Comparison of ENCODE assay signal across 18 mouse cellular contexts in the genomic region with DNA sequence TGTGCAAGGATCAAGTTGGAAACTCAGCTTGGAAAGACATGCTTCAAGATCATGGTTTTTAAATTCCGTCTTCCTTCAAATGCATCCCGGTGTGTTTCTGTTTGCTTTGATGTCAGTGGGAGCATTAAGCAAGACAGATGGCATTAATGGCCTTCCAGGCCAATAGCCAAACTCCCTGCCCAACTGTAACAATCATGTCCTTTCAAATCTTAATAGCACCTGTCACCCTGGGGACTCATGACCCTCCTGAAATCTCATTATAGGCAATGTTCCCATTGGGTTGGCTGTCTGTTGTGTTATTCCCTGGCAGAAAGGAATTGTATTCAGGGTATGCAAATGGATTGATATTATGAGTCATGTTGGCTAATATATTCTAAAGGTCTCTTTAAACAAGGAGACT. TPM values are rescaled to one million over a fixed set of nuclear protein-coding genes. Genes with fewer than 3 reads are reported as not detected.
A peak's percentile ranks its signal among the peaks of the same experiment; 100 is the strongest.
DNase-seq lines count a peak whose midpoint lies in the region; ATAC-seq and TF ChIP-seq lines count a peak whose summit lies in the region.
"Had no signal": no experiment of that assay in that cellular context is flagged by ENCODE, and none has a peak within 500 bp of the region (broad histone marks: within the 10 kb centered on the region; RNA-seq: fewer than 3 reads in every experiment).

No protein-coding gene starts in this region.

- TF ChIP-seq EP300 in stomach, postnatal 0 days (optimal IDR thresholded peaks at IDR 0.05), result no peak

- DNase-seq in hindbrain, embryonic 11.5 days (ENCODE audit: low spot score), result peak; percentile 8
- no peak for DNase-seq in hindbrain, embryonic 14.5 days (ENCODE audit: low spot score)
- DNase-seq in cerebellum, adult 11 months, result peak; percentile 8
- peak; percentile 38 to 55 for DNase-seq in cerebellum, postnatal 25 days
- no peak for DNase-seq in urinary bladder, postnatal 36 days (ENCODE audit: low spot score in 2 of 2)
- DNase-seq in spleen, adult 12 weeks (ENCODE audit: low spot score), result no peak
- no peak for DNase-seq in stomach, postnatal 0 days (ENCODE audit: low spot score)
- DNase-seq: B cell, adult 2 months; forebrain, postnatal 0 days; gastrocnemius, postnatal 10 days; heart, postnatal 4 days; kidney, adult 2 months; kidney, postnatal 36 days; liver, embryonic 13.5 days; right cerebral cortex, postnatal 25 days; thymus, postnatal 4 days had no signal

- WGBS in hindbrain, embryonic 11.5 days, result 65% methylated on average over 2 of the region's 2 CpGs
- WGBS in hindbrain, embryonic 14.5 days, result 29% methylated on average over 2 of the region's 2 CpGs
- WGBS in neural tube, embryonic 14.5 days, result 13% methylated on average over 2 of the region's 2 CpGs
- 49% methylated on average over 2 of the region's 2 CpGs for WGBS in stomach, postnatal 0 days

- H3K9ac ChIP-seq in hindbrain, embryonic 11.5 days (ENCODE audit: low read depth, low read length), result no peak overlapping the region
- H3K9ac ChIP-seq in hindbrain, embryonic 14.5 days, result no peak overlapping the region
- H3K9ac ChIP-seq in neural tube, embryonic 14.5 days (replicated peaks; ENCODE audit: low read depth, low read length), result no peak overlapping the region
- no peak overlapping the region for H3K9ac ChIP-seq in stomach, postnatal 0 days (ENCODE audit: low read length)
- H3K9ac ChIP-seq: forebrain, postnatal 0 days; liver, embryonic 13.5 days had no signal

- no peak overlapping the region for H3K4me2 ChIP-seq in hindbrain, embryonic 11.5 days (replicated peaks; ENCODE audit: low read depth, low read length)
- H3K4me2 ChIP-seq in hindbrain, embryonic 14.5 days (replicated peaks), result no peak overlapping the region
- no peak overlapping the region for H3K4me2 ChIP-seq in neural tube, embryonic 14.5 days (ENCODE audit: low read depth, low read length)
- H3K4me2 ChIP-seq in stomach, postnatal 0 days (replicated peaks; ENCODE audit: low read depth), result no peak overlapping the region
- H3K4me2 ChIP-seq: liver, embryonic 13.5 days had no signal

- H3K4me1 ChIP-seq in hindbrain, embryonic 11.5 days (replicated peaks; ENCODE audit: control insufficient read depth, insufficient read depth, low read length), result no peaks in the 10 kb centered on the region
- H3K4me1 ChIP-seq in hindbrain, embryonic 14.5 days (replicated peaks; ENCODE audit: control insufficient read depth, insufficient read depth, low read length), result 0 out of 2 replicates have a peak, but pooled peaks cover 4% of the 10 kb centered on the region
- 0 out of 2 replicates have a peak, but pooled peaks cover 2% of the 10 kb centered on the region for H3K4me1 ChIP-seq in neural tube, embryonic 14.5 days (ENCODE audit: control insufficient read depth, insufficient read depth, low read length)
- no peaks in the 10 kb centered on the region for H3K4me1 ChIP-seq in stomach, postnatal 0 days (replicated peaks; ENCODE audit: control insufficient read depth, insufficient read depth)
- H3K4me1 ChIP-seq: limb, embryonic 10.5 days; liver, embryonic 13.5 days had no signal

- ATAC-seq in hindbrain, embryonic 11.5 days (ENCODE audit: low FRiP score), result no peak
- ATAC-seq in hindbrain, embryonic 14.5 days (ENCODE audit: low FRiP score), result no peak
- peak; percentile 70 for ATAC-seq in neural tube, embryonic 14.5 days (ENCODE audit: low read depth)
- ATAC-seq in stomach, postnatal 0 days (ENCODE audit: low FRiP score, low TSS enrichment), result no peak
- ATAC-seq: forebrain, postnatal 0 days had no signal

- no peak overlapping the region for H3K4me3 ChIP-seq in hindbrain, embryonic 11.5 days (ENCODE audit: low read depth, low read length)
- H3K4me3 ChIP-seq in hindbrain, embryonic 14.5 days (replicated peaks; ENCODE audit: low read length), result no peak overlapping the region
- H3K4me3 ChIP-seq in neural tube, embryonic 14.5 days (ENCODE audit: low read depth, low read length), result no peak overlapping the region
- H3K4me3 ChIP-seq in stomach, postnatal 0 days (ENCODE audit: low read depth, low read length), result no peak overlapping the region
- H3K4me3 ChIP-seq: limb, embryonic 10.5 days; liver, embryonic 13.5 days had no signal

- no peak overlapping the region for H3K27ac ChIP-seq in hindbrain, embryonic 11.5 days (ENCODE audit: low read depth, low read length)
- no peak overlapping the region for H3K27ac ChIP-seq in hindbrain, embryonic 14.5 days
- H3K27ac ChIP-seq in neural tube, embryonic 14.5 days (ENCODE audit: low read depth, low read length), result peak overlapping the region; percentile 68; the same call in 1 of the 2 replicates
- H3K27ac ChIP-seq in stomach, postnatal 0 days (replicated peaks), result no peak overlapping the region
- H3K27ac ChIP-seq: limb, embryonic 10.5 days; liver, embryonic 13.5 days had no signal

- no peaks in the 10 kb centered on the region for H3K9me3 ChIP-seq in hindbrain, embryonic 11.5 days (ENCODE audit: control insufficient read depth, low read length)
- H3K9me3 ChIP-seq in hindbrain, embryonic 14.5 days (ENCODE audit: control insufficient read depth, low read length), result no peaks in the 10 kb centered on the region
- H3K9me3 ChIP-seq in neural tube, embryonic 14.5 days (ENCODE audit: control insufficient read depth, low read length), result no peaks in the 10 kb centered on the region
- no peaks in the 10 kb centered on the region for H3K9me3 ChIP-seq in stomach, postnatal 0 days (ENCODE audit: control insufficient read depth, low read length)
- H3K9me3 ChIP-seq: limb, embryonic 10.5 days; liver, embryonic 13.5 days had no signal

- no peaks in the 10 kb centered on the region for H3K36me3 ChIP-seq in hindbrain, embryonic 11.5 days (ENCODE audit: control insufficient read depth, insufficient read depth, low read length)
- H3K36me3 ChIP-seq in hindbrain, embryonic 14.5 days (replicated peaks; ENCODE audit: control insufficient read depth, insufficient read depth), result no peaks in the 10 kb centered on the region
- no peaks in the 10 kb centered on the region for H3K36me3 ChIP-seq in neural tube, embryonic 14.5 days (ENCODE audit: control insufficient read depth, insufficient read depth, low read length)
- H3K36me3 ChIP-seq in stomach, postnatal 0 days (ENCODE audit: control insufficient read depth, insufficient read depth, low read length), result no peaks in the 10 kb centered on the region
- H3K36me3 ChIP-seq: limb, embryonic 10.5 days; liver, embryonic 13.5 days had no signal

- no peak for TF ChIP-seq CTCF in stomach, postnatal 0 days (IDR thresholded peaks at IDR 0.05; ENCODE audit: low read depth)

- no peaks in the 10 kb centered on the region for H3K27me3 ChIP-seq in hindbrain, embryonic 11.5 days (ENCODE audit: control insufficient read depth, insufficient read depth, low read length)
- H3K27me3 ChIP-seq in hindbrain, embryonic 14.5 days (ENCODE audit: control insufficient read depth, insufficient read depth, low read length), result no peaks in the 10 kb centered on the region
- no peaks in the 10 kb centered on the region for H3K27me3 ChIP-seq in neural tube, embryonic 14.5 days (ENCODE audit: control insufficient read depth, insufficient read depth, low read length)
- no peaks in the 10 kb centered on the region for H3K27me3 ChIP-seq in stomach, postnatal 0 days (ENCODE audit: control insufficient read depth, insufficient read depth, low read length)
- H3K27me3 ChIP-seq: liver, embryonic 13.5 days had no signal

RNA-seq across cellular contexts. Expression of gene Myo16, which starts 30.3 kb away (rescaled TPM):
- polyA plus RNA-seq in hindbrain, embryonic 11.5 days (2014; fragmentation: Nextera tagmentation; extraction: Ambion mirVana), result 2.1 and 5.5 TPM in 2 replicates
- 6.7 and 7.3 TPM in 2 replicates for polyA plus RNA-seq in hindbrain, embryonic 14.5 days (2014; fragmentation: Nextera tagmentation; extraction: Ambion mirVana)
- 5.0 and 11.8 TPM in 2 replicates for polyA plus RNA-seq in neural tube, embryonic 14.5 days (2014; fragmentation: Nextera tagmentation; extraction: Ambion mirVana)
- polyA plus RNA-seq in stomach, postnatal 0 days (2015; fragmentation: Nextera tagmentation; extraction: Ambion mirVana), result 1.5 and 1.7 TPM in 2 replicates
- polyA plus RNA-seq: liver, embryonic 13.5 days had no signal

Comparison
In these comparisons a context has a peak if more than half of its experiments do, and no peak if none do; other contexts are left out.
1. DNase-seq: peak in hindbrain, embryonic 11.5 days (single experiment), cerebellum, adult 11 months (single experiment) and cerebellum, postnatal 25 days (2 of 2); none in hindbrain, embryonic 14.5 days (single experiment), urinary bladder, postnatal 36 days (0 of 2), spleen, adult 12 weeks (single experiment) and stomach, postnatal 0 days (single experiment).